Mouse (Mus musculus) thymus, adult 2 months (tissue): ENCODE data around the gene 4930512M02Rik. TPM values are rescaled to one million over a fixed set of nuclear protein-coding genes. Genes with fewer than 3 reads are reported as not detected.

Source experiments
- DNase-seq: peaks from one replicate; pipeline ENCODE4 v3.0.0; 2021
- H3K27ac ChIP-seq: fragments of 200-500 bp; 2 replicates; pipeline ENCODE4 v1.5.1; 2012; ENCODE audit warnings: low read length, control low read depth; ENCODE audit not compliant: control insufficient read depth, insufficient read depth
- H3K27me3 ChIP-seq: fragments of 200-500 bp; 2 replicates; pipeline ENCODE4 v1.6.1; 2012; ENCODE audit warnings: mild to moderate bottlenecking, low read length, moderate library complexity, mixed read lengths; ENCODE audit not compliant: control insufficient read depth, insufficient read depth
- H3K36me3 ChIP-seq: fragments of 200-500 bp; 2 replicates; pipeline ENCODE4 v1.6.1; 2012; ENCODE audit warnings: mild to moderate bottlenecking, low read length, moderate library complexity; ENCODE audit not compliant: control insufficient read depth, insufficient read depth
- H3K4me1 ChIP-seq: fragments of 200-500 bp; replicated peaks from 2 replicates; pipeline ENCODE4 v1.6.1; 2012; ENCODE audit warnings: low read length; ENCODE audit not compliant: control insufficient read depth, insufficient read depth
- H3K4me3 ChIP-seq: fragments of 200-500 bp; 2 replicates; pipeline ENCODE4 v1.5.1; 2012; ENCODE audit warnings: mild to moderate bottlenecking, low read length, control low read depth, moderate library complexity; ENCODE audit not compliant: control insufficient read depth, insufficient read depth
- CTCF ChIP-seq: fragments of 200-500 bp; IDR thresholded peaks from 2 replicates; pipeline ENCODE4 v1.5.1; 2012; ENCODE audit warnings: mild to moderate bottlenecking, control low read depth, low read length, moderate library complexity, borderline replicate concordance; ENCODE audit not compliant: control insufficient read depth, poor library complexity, insufficient read depth; ENCODE audit errors: extremely low read depth
- POLR2A ChIP-seq: fragments of 200-500 bp; IDR thresholded peaks from 2 replicates; pipeline ENCODE4 v1.6.1; 2012; ENCODE audit warnings: mild to moderate bottlenecking, low read length, control low read depth, moderate library complexity; ENCODE audit not compliant: control insufficient read depth, poor library complexity, insufficient read depth; ENCODE audit errors: extremely low read depth
- WGBS: fragments of 180-500 bp; shearing (Covaris S2); methylation state at CpG from one replicate; pipeline ENCODE4 v1.1.7; 2018; 5-methylcytosine and 5-hydroxymethylcytosine counted together
- polyA plus RNA-seq: library from polyadenylated mRNA; depleted of rRNA; stranded (reverse); fragments of >200 nt; gene quantifications from 2 replicates; pipeline ENCODE4 v1.2.3, GENCODE M21; 2012

The 4930512M02Rik gene
- polyA plus RNA-seq, 1 experiment, result not detected

DNA sequence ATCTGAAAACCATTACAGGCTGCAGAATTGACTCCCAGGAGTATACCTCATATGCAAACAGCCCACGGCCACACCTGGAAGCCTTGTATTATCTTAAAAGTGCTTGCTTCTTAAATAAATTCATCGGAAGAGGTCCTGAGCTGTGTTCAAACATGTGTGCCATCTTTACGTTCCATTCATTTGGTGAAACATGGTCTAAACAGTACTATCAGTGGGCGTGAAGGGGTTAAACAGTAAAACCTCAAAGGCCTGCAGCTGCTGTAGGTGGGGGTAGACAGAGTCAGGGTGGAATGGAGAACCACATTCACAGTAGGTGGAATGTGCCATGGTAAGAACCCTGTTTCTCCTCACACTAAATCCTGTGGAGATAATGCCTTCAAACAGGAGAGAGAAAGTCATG lies 33.0 kb upstream of the 4930512M02Rik start:
- TF ChIP-seq CTCF (no peak), POLR2A (no peak)
- Histone ChIP-seq H3K27ac (no peak overlapping the region), H3K27me3 (no peaks in the 10 kb centered on the region), H3K4me3 (no peak overlapping the region), H3K36me3 (no peaks in the 10 kb centered on the region), H3K4me1 (peaks cover 38% of the 10 kb centered on the region)
- 33% methylated on average over 4 of the region's 4 CpGs for WGBS
- DNase-seq, result no peak

DNA sequence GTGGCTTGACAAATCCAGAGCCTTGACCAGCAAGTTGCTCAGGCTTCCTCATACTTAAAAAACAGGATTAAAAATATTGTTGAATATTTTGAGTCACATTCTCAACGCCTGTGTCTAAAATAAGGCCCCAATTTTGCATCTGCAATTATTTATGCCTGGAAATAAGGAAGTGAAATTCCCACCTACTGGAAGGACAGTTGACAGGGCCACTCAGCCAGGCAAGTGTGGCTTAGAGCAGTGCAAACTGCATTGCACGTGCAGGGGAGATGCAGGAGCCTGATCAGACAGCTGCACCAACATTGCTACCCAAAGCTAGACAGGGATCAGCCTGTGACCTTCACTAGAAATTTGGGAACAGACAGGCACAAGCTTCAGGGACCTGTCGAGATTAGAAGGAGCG lies 31.2 kb upstream of the 4930512M02Rik start:
- 71% methylated on average over 4 of the region's 4 CpGs for WGBS
- TF ChIP-seq CTCF (no peak), POLR2A (no peak)
- no peak for DNase-seq

DNA sequence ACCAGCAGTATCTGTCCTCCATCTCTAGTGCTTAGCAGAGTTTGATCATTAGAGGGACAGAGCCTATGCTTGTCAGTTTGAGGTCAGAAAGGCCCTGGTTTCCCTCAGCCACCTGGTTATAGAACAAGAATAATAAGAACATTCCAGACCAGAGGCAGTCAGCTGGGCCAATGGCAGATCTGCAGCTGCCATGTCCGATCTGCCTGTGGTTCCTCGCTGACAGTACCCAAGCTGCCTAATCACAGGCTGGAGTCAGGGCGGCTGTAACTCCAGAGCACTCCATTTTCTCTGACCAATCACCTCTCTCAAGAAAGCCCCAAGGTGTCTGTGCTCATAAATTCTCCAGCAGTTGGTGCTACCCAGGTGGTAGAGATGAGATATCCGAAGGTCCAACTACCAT lies 30.0 kb upstream of the 4930512M02Rik start:
- 31% methylated on average over 4 of the region's 4 CpGs for WGBS
- no peak for DNase-seq
- Histone ChIP-seq H3K36me3 (no peaks in the 10 kb centered on the region), H3K27ac (peak overlapping the region; percentile 92), H3K27me3 (no peaks in the 10 kb centered on the region), H3K4me3 (no peak overlapping the region), H3K4me1 (peaks cover 38% of the 10 kb centered on the region)
- TF ChIP-seq POLR2A (no peak), CTCF (no peak)

More for the DNA sequence above, 31.2 kb upstream of the 4930512M02Rik start:
- peak overlapping the region; percentile 32; the same call in 1 of the 2 replicates for H3K27ac ChIP-seq
- no peaks in the 10 kb centered on the region for H3K27me3 ChIP-seq
- no peak overlapping the region for H3K4me3 ChIP-seq
- H3K36me3 ChIP-seq, result no peaks in the 10 kb centered on the region
- H3K4me1 ChIP-seq, result peaks cover 38% of the 10 kb centered on the region

DNA sequence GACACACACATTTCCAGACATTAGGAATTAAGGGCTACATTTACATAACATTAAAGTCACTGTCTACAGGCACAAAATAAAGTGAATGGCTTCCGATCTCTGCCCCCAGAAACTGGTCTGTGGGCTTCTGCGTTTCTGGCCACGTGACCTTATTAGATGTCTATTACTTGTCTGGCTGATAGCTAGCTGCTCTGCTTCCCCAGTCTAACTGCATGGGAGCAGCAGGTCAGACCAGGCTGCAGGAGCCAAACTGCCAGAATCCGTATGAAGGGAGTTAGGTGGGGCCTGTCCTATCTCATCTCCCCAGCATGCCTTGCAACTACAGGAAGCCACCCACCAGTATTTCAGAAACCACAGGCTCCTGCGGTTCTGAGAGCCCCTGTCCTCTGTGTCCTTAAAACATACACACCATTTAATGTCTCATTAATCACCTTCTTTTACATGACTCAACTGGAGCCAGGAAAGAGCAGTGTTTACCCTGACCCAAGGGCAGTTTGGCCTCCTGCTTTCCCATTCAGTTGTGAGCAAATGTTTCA lies 29.4 kb upstream of the 4930512M02Rik start:
- no peaks in the 10 kb centered on the region for H3K36me3 ChIP-seq
- DNase-seq, result peak; percentile 75
- TF ChIP-seq CTCF (no peak), POLR2A (no peak)
- 6% methylated on average over 5 of the region's 5 CpGs for WGBS
- H3K27me3 ChIP-seq, result no peaks in the 10 kb centered on the region
- H3K4me1 ChIP-seq, result peaks cover 38% of the 10 kb centered on the region
- peak overlapping the region; percentile 92 for H3K27ac ChIP-seq
- no peak overlapping the region for H3K4me3 ChIP-seq

DNA sequence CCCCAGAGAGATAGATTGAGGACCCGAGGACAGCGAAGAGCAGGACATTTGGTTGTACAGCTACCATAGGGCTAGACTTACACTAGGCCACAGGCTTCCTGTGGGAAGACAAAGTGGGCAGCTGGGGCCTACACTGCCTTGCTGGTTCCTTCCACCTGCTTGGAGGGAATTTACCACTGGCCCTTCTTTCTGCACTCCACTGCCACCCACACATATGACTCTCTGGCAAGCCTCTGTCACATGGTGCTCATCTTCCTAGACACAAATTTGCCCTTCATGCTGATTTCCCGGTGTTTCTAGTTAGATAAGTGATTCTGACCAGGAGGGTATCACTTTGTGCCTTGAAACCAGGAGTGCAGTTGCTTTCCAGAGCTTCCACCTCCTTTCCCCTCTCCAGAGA lies 28.8 kb upstream of the 4930512M02Rik start:
- no peak overlapping the region for H3K4me3 ChIP-seq
- peak; percentile 35 for DNase-seq
- TF ChIP-seq CTCF, result no peak
- TF ChIP-seq POLR2A, result no peak
- 15% methylated on average over 3 of the region's 3 CpGs for WGBS
- H3K27ac ChIP-seq, result peak overlapping the region; percentile 92
- no peaks in the 10 kb centered on the region for H3K27me3 ChIP-seq
- peaks cover 35% of the 10 kb centered on the region for H3K4me1 ChIP-seq
- H3K36me3 ChIP-seq, result no peaks in the 10 kb centered on the region

DNA sequence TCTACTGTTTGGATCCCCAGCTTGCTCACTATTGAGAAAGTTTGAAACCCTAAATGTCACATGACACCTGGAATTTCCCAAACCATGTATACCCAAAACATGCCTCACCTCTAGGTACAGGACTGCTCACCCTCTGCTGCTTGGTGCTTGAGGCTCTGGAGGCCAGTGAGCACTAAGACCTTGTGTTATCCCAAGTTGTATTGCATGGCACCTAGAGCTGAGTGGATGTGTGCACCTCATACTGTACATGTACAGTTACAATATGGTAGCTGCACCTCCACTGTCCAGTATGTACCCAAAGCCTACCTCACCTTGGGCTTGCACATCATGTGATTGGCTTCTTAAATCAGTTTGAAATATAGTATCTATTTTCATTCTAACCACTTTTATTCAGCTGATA lies 16.7 kb upstream of the 4930512M02Rik start:
- H3K27me3 ChIP-seq, result no peaks in the 10 kb centered on the region
- no peak overlapping the region for H3K27ac ChIP-seq
- DNase-seq, result no peak
- no peak overlapping the region for H3K4me3 ChIP-seq
- H3K4me1 ChIP-seq, result 0 out of 2 replicates have a peak, but pooled peaks cover 2% of the 10 kb centered on the region
- no peak for TF ChIP-seq CTCF
- no peak for TF ChIP-seq POLR2A
- H3K36me3 ChIP-seq, result no peaks in the 10 kb centered on the region
